Mouse (Mus musculus) forebrain, embryonic 14.5 days (tissue): ENCODE measurements around the gene Prkag2. TPM values are rescaled to one million over a fixed set of nuclear protein-coding genes. Genes with fewer than 3 reads are reported as not detected.

Experiments
- ATAC-seq: fragments of 200-750 bp; cut with Nextera tagmentation; 2 replicates; pipeline ENCODE4 v1.8.0; 2017; ENCODE audit warnings: mild to moderate bottlenecking, moderate library complexity
- DNase-seq: peaks from one replicate; pipeline ENCODE4 v3.0.0-alpha.2; 2015; ENCODE audit warnings: low spot score
- H3K27ac ChIP-seq: fragments of 300-500 bp; sonication (generic); 2 replicates; pipeline ENCODE4 v1.5.1; 2014; ENCODE audit warnings: low read depth, mild to moderate bottlenecking, control low read depth, low read length, moderate library complexity
- H3K27me3 ChIP-seq: fragments of 300-500 bp; sonication (generic); replicated peaks from 2 replicates; pipeline ENCODE4 v1.6.1; 2014; ENCODE audit warnings: low read length, control low read depth, mixed read lengths; ENCODE audit not compliant: control insufficient read depth, insufficient read depth
- H3K36me3 ChIP-seq: fragments of 300-500 bp; sonication (generic); 2 replicates; pipeline ENCODE4 v1.6.1; 2014; ENCODE audit warnings: low read length, control low read depth; ENCODE audit not compliant: control insufficient read depth, insufficient read depth
- H3K4me1 ChIP-seq: fragments of 300-500 bp; sonication (generic); 2 replicates; pipeline ENCODE4 v1.6.1; 2014; ENCODE audit warnings: antibody characterized with exemption, low read length, control low read depth; ENCODE audit not compliant: control insufficient read depth, insufficient read depth
- H3K4me2 ChIP-seq: fragments of 300-500 bp; sonication (generic); 2 replicates; pipeline ENCODE4 v1.6.1; 2014; ENCODE audit warnings: mild to moderate bottlenecking, control low read depth, low read length
- H3K4me3 ChIP-seq: fragments of 300-500 bp; sonication (generic); 2 replicates; pipeline ENCODE4 v1.5.1; 2014; ENCODE audit warnings: low read depth, low read length, control low read depth
- H3K9ac ChIP-seq: fragments of 300-500 bp; sonication (generic); 2 replicates; pipeline ENCODE4 v1.6.1; 2014; ENCODE audit warnings: mild to moderate bottlenecking, low read length, control low read depth, moderate library complexity
- H3K9me3 ChIP-seq: fragments of 300-500 bp; sonication (generic); replicated peaks from 2 replicates; pipeline ENCODE4 v1.6.1; 2016; ENCODE audit warnings: low read length, control low read depth, mixed read lengths; ENCODE audit not compliant: control insufficient read depth
- WGBS: fragments of 180-500 bp; shearing (Covaris S2); extraction: QIAGEN DNeasy Blood & Tissue Kit; methylation state at CpG from one replicate; pipeline ENCODE4 v1.1.7; 2014; 5-methylcytosine and 5-hydroxymethylcytosine counted together
- polyA plus RNA-seq: library from polyadenylated mRNA; unstranded; fragments of >200 nt; fragmentation: Nextera tagmentation; extraction: Ambion mirVana; gene quantifications from 2 replicates; pipeline ENCODE4 v1.2.1, GENCODE M21; 2014

The Prkag2 gene
- polyA plus RNA-seq, 1 experiment from 2014 or later: 80.6 TPM

DNA sequence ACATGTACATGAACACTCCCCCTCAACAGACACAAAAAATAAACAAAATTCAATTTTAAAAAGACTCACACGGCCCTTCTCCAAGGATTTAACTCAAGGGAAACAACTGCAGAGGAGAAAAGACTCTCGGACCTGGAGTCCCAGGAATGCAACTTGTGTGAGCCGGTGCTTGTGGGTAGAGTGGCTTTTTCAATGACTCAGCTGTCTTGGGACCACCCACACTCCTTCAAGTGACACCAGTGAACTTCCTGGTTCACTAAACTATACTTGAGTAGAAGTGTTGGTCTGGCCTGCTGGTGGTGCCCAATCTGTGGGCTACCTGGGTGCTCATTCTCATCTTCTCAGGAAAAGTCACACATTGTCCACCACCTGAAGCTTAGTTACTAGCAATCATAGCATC is 53.7 kb downstream of the Prkag2 start:
- no peak overlapping the region for H3K9ac ChIP-seq
- ATAC-seq: no peak
- no peak overlapping the region for H3K4me3 ChIP-seq
- H3K36me3 ChIP-seq: no peaks in the 10 kb centered on the region
- H3K4me1 ChIP-seq: no peaks in the 10 kb centered on the region
- H3K27me3 ChIP-seq: no peaks in the 10 kb centered on the region
- 82% methylated on average over 3 of the region's 3 CpGs for WGBS
- H3K4me2 ChIP-seq: no peak overlapping the region
- no peak overlapping the region for H3K27ac ChIP-seq
- H3K9me3 ChIP-seq: 0 out of 2 replicates have a peak, but pooled peaks cover 2% of the 10 kb centered on the region
- DNase-seq: no peak

DNA sequence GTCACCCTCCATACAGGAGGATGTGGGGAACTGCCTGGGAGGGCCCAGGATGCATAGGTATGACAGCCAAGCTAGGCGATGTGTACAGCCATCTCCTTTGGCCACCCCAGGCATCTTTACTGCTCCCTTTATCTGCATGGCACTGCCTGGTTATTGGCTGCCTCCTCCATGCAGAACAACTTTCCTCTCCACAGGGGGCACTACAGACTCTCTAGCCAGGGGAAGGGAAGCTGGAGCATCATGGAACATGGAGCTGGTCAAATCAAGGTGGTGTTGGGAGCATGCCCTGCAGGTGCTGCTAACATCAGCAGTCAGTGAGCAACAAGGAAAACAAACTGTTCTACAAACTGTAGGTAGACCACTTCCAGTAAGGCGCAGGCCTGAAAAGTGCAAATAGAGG is 56.4 kb downstream of the Prkag2 start:
- no peaks in the 10 kb centered on the region for H3K36me3 ChIP-seq
- no peak overlapping the region for H3K4me2 ChIP-seq
- H3K4me3 ChIP-seq: no peak overlapping the region
- H3K27ac ChIP-seq: no peak overlapping the region
- DNase-seq (no peak), ATAC-seq (no peak)
- H3K9me3 ChIP-seq: 0 out of 2 replicates have a peak, but pooled peaks cover 2% of the 10 kb centered on the region
- no peak overlapping the region for H3K9ac ChIP-seq
- 94% methylated on average over 2 of the region's 2 CpGs for WGBS
- H3K27me3 ChIP-seq: no peaks in the 10 kb centered on the region
- no peaks in the 10 kb centered on the region for H3K4me1 ChIP-seq

DNA sequence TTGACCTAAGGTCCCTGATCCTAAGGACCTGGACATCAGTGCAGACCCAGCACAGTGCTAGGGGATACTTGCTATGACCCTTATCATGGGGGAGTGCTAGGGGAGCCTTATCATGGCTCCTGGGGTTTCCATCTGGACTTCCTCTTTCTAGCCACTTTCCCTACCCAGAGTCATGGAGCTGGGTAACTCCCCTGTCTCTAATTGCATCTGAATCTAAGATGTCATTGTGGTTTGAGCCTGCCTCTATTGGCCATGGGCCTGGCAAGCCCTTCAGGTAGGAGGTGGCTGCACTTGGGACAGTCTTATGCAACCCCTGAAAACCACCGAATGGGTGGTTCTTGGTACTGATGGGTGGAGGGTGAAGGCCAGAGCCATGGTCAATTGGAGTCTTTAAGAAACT is 58.5 kb downstream of the Prkag2 start:
- no peaks in the 10 kb centered on the region for H3K36me3 ChIP-seq
- no peaks in the 10 kb centered on the region for H3K27me3 ChIP-seq
- no peak overlapping the region for H3K27ac ChIP-seq
- H3K4me3 ChIP-seq: no peak overlapping the region
- WGBS: 97% methylated on average over 1 of the region's 1 CpGs
- no peak for ATAC-seq
- DNase-seq: no peak
- no peaks in the 10 kb centered on the region for H3K4me1 ChIP-seq
- no peak overlapping the region for H3K4me2 ChIP-seq
- H3K9ac ChIP-seq: no peak overlapping the region
- 0 out of 2 replicates have a peak, but pooled peaks cover 2% of the 10 kb centered on the region for H3K9me3 ChIP-seq

DNA sequence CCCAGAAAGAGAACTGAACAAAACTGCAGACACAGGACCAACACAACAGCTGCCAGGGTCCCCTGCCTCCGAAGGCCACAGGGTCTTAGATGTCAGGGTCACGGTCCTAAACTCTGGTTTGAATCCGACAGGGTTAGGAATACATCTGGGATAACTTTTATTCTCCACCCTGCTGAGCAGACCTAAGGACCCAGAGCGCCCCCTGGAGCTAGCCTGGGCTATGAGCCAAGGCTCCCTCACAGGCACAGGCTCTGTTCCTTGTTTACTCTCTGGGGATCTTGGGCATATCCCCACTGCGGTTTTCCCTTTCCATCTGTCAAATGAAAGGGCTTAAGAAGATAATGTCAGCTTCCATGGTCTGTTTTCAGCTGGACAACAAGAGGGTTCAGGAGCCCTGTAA is 59.1 kb downstream of the Prkag2 start:
- Histone ChIP-seq H3K27me3 (no peaks in the 10 kb centered on the region), H3K36me3 (no peaks in the 10 kb centered on the region), H3K9me3 (0 out of 2 replicates have a peak, but pooled peaks cover 2% of the 10 kb centered on the region), H3K4me2 (no peak overlapping the region), H3K4me3 (no peak overlapping the region), H3K27ac (no peak overlapping the region), H3K9ac (no peak overlapping the region), H3K4me1 (no peaks in the 10 kb centered on the region)
- ATAC-seq (no peak), DNase-seq (no peak)
- WGBS: 67% methylated on average over 5 of the region's 5 CpGs

DNA sequence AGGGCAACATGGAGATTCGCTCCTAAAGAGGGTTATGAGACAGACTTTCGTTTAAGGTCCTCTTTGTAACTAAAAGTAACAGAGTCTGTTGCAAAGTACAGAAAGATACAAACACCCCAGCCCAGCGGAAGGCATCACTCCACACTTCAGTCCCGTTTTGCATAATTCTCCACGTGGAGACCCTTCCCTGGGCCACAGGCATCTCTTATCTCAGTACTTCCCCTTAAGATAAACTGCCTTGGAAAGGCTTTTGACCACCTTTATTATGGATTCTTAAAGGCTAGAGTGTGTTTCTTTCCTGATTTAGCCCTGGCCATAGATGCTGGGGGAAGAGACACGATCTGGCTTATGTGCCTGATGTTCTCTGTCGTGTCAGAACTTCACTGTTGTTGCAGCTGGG is 59.5 kb downstream of the Prkag2 start:
- H3K4me1 ChIP-seq: no peaks in the 10 kb centered on the region
- DNase-seq: no peak
- H3K4me2 ChIP-seq: no peak overlapping the region
- 87% methylated on average over 7 of the region's 7 CpGs for WGBS
- no peak overlapping the region for H3K4me3 ChIP-seq
- no peak for ATAC-seq
- no peaks in the 10 kb centered on the region for H3K27me3 ChIP-seq
- no peaks in the 10 kb centered on the region for H3K36me3 ChIP-seq
- no peak overlapping the region for H3K27ac ChIP-seq
- H3K9me3 ChIP-seq: no peaks in the 10 kb centered on the region
- H3K9ac ChIP-seq: no peak overlapping the region

DNA sequence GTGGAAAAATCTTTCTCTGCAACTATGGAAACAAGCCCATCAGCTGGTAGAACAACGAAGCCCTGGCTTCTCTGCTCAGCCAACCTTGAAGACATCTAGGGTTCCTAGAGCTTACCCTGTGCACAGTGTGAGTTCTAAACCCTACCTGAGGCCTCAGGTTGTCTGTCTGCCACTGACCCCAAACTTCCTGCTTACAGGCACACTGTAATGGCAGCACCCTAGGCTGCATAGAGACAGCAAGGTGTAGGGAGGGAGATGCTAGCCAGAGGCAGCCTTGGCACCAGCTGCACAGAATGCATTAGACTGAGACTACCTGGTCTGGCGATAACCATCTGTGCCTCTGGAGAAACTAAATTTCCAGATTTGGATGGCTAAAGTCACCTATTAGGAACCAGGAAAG is 61.6 kb downstream of the Prkag2 start:
- no peak overlapping the region for H3K9ac ChIP-seq
- no peaks in the 10 kb centered on the region for H3K9me3 ChIP-seq
- no peaks in the 10 kb centered on the region for H3K4me1 ChIP-seq
- H3K4me2 ChIP-seq: no peak overlapping the region
- no peak overlapping the region for H3K4me3 ChIP-seq
- DNase-seq (no peak), ATAC-seq (no peak)
- no peaks in the 10 kb centered on the region for H3K36me3 ChIP-seq
- H3K27ac ChIP-seq: no peak overlapping the region
- 94% methylated on average over 2 of the region's 2 CpGs for WGBS
- H3K27me3 ChIP-seq: no peaks in the 10 kb centered on the region

DNA sequence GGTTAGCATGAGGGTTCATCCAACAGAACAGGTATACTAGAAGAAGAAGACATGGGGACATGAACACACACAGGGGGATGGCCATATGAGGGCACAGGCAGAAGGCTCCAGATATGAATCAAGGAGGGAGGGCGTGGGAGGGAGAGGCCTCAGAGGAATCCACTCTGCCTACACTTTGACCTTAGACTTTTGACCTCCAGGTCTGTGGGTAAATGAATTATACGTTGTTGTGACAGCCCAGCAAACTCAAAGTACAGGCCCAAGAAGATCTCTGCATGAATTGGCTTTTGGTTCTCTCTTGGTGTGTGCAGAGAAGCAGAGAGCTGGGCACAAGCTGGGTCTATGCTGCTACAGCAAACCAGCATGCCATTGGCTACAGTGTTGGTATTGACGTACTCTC is 65.1 kb downstream of the Prkag2 start:
- H3K4me1 ChIP-seq: no peaks in the 10 kb centered on the region
- no peak overlapping the region for H3K4me2 ChIP-seq
- no peak overlapping the region for H3K27ac ChIP-seq
- H3K27me3 ChIP-seq: no peaks in the 10 kb centered on the region
- H3K9ac ChIP-seq: no peak overlapping the region
- no peaks in the 10 kb centered on the region for H3K9me3 ChIP-seq
- 93% methylated on average over 3 of the region's 3 CpGs for WGBS
- no peak overlapping the region for H3K4me3 ChIP-seq
- no peak for DNase-seq
- no peak for ATAC-seq
- H3K36me3 ChIP-seq: no peaks in the 10 kb centered on the region

DNA sequence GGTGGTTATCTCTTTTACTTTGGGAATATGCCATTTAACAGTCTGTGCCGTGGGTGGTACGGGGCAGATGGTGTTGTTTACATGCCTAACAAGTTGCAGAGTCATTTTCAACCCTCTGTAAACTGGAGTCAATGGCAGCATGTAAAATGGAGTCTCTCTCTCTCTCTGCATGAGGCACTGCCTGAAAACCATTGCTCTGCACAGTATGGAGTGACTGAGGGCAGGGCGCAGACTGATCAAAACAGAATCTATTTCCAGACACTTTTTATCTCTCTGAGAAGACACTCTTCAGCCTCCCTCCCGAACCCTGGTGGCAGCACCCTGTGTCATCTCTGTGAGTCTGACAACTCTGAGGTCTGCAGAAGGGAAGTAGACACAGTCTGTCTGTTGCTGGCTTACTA is 69.0 kb downstream of the Prkag2 start:
- no peak for ATAC-seq
- no peak overlapping the region for H3K27ac ChIP-seq
- no peaks in the 10 kb centered on the region for H3K4me1 ChIP-seq
- no peak overlapping the region for H3K9ac ChIP-seq
- no peak overlapping the region for H3K4me2 ChIP-seq
- WGBS: 85% methylated on average over 4 of the region's 4 CpGs
- H3K4me3 ChIP-seq: no peak overlapping the region
- H3K9me3 ChIP-seq: no peaks in the 10 kb centered on the region
- DNase-seq: no peak
- H3K27me3 ChIP-seq: no peaks in the 10 kb centered on the region
- no peaks in the 10 kb centered on the region for H3K36me3 ChIP-seq

DNA sequence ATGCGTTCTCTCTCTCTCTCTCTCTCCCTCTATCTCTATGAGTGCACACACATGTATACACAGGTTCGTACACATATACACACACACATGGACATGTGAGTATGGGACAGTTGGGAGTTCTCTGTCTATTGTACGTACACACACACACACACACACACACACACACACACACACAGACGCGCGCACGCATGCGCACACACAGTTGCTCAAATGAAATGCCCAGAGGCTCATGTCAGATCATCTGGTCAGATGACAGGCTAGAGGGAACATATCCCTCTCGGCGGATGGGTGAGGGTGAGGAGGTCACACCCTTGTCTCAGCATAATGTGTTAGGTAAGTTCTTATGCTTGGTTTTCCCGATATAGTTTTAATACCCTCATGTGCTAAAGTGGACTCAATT is 69.4 kb downstream of the Prkag2 start:
- no peaks in the 10 kb centered on the region for H3K36me3 ChIP-seq
- WGBS: 92% methylated on average over 11 of the region's 11 CpGs
- H3K27ac ChIP-seq: no peak overlapping the region
- no peaks in the 10 kb centered on the region for H3K27me3 ChIP-seq
- no peak overlapping the region for H3K4me2 ChIP-seq
- no peak for DNase-seq
- H3K9ac ChIP-seq: no peak overlapping the region
- H3K9me3 ChIP-seq: no peaks in the 10 kb centered on the region
- no peak for ATAC-seq
- H3K4me3 ChIP-seq: no peak overlapping the region
- no peaks in the 10 kb centered on the region for H3K4me1 ChIP-seq
